Mouse (Mus musculus) erythroblast, embryonic 14.5 days (primary cell): ENCODE results near the gene Slc7a15.

Experiments used
- GATA1 ChIP-seq: IDR thresholded peaks from 2 replicates; pipeline ENCODE4 v1.6.1; 2012; ENCODE audit warnings: low read length, inconsistent platforms, mixed read lengths
- TAL1 ChIP-seq: IDR thresholded peaks from 3 replicates; pipeline ENCODE4 v1.6.1; 2012; ENCODE audit warnings: low read length, inconsistent platforms, mixed read lengths

DNA sequence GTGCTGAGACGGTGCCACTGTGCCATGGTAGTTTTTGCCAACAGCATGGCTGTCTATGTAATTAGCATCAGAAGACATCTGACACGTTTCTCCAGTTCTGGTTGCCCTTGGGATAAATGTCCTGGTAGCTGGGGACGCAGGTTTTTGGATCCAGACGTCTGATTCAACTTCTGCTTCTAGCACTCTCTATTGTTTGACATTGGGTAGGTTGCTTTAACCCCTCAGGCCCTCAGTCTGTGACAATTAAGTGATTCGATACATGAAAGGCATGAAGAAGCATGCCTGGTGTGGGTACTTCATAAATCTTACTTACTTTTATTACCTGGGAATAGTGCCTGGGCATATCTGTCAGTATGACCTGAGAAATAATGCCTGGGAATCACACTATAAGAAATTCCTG is 74.8 kb downstream of the Slc7a15 start:
- no peak for TF ChIP-seq GATA1
- TF ChIP-seq TAL1: no peak
